Mouse (Mus musculus): ENCODE data around the gene Slc8a1.

GRCm38 (mm10) chr17:81497919-81498318 is 240.3 kb downstream of the Slc8a1 start:
- TF ChIP-seq CTCF (IDR thresholded peaks at IDR 0.05; ENCODE audit: borderline replicate concordance, extremely low read depth, insufficient read depth, insufficient read length) (no peak), POLR2A (IDR thresholded peaks at IDR 0.05; ENCODE audit: borderline replicate concordance, extremely low read depth, insufficient read depth, insufficient read length, poor library complexity, severe bottlenecking) (no peak)

All from brain, embryonic 14.5 days (tissue).